ENCODE assay signal across 8 mouse cellular contexts in genomic region chr9:16498876-16499275, GRCm38 (mm10). TPM values are rescaled to one million over a fixed set of nuclear protein-coding genes. Genes with fewer than 3 reads are reported as not detected.
A peak's percentile ranks its signal among the peaks of the same experiment; 100 is the strongest.
DNase-seq lines count a peak whose midpoint lies in the region; ATAC-seq and TF ChIP-seq lines count a peak whose summit lies in the region.
"Had no signal": no experiment of that assay in that cellular context is flagged by ENCODE, and none has a peak within 500 bp of the region (broad histone marks: within the 10 kb centered on the region; RNA-seq: fewer than 3 reads in every experiment).

No protein-coding gene starts in this region.

- H3K4me1 ChIP-seq in embryonic facial prominence, embryonic 14.5 days (ENCODE audit: control insufficient read depth, insufficient read depth, low read length): peaks cover 7% of the 10 kb centered on the region; the same call in 1 of the 2 replicates
- H3K4me1 ChIP-seq in limb, embryonic 10.5 days: peaks cover 35% of the 10 kb centered on the region
- H3K4me1 ChIP-seq in neural tube, embryonic 15.5 days: peaks cover 20% of the 10 kb centered on the region

- H3K4me3 ChIP-seq in layer of hippocampus, adult 2 months: peak overlapping the region; percentile 72
- peak overlapping the region; percentile 63; the same call in 1 of the 2 replicates for H3K4me3 ChIP-seq in embryonic facial prominence, embryonic 14.5 days (ENCODE audit: low read depth, low read length)
- H3K4me3 ChIP-seq in limb, embryonic 10.5 days: no peak overlapping the region
- H3K4me3 ChIP-seq in neural tube, embryonic 15.5 days (replicated peaks): peak overlapping the region; percentile 82

- no peak overlapping the region for H3K9ac ChIP-seq in embryonic facial prominence, embryonic 14.5 days (ENCODE audit: low read depth, low read length)
- no peak overlapping the region for H3K9ac ChIP-seq in neural tube, embryonic 15.5 days (replicated peaks)

- WGBS in embryonic facial prominence, embryonic 14.5 days: 11% methylated on average over 4 of the region's 4 CpGs
- 21% methylated on average over 4 of the region's 4 CpGs for WGBS in limb, embryonic 10.5 days
- WGBS in neural tube, embryonic 15.5 days: 3% methylated on average over 4 of the region's 4 CpGs

- peak overlapping the region; percentile 92 for H3K4me2 ChIP-seq in embryonic facial prominence, embryonic 14.5 days (ENCODE audit: low read depth, low read length)
- peak overlapping the region; percentile 68 for H3K4me2 ChIP-seq in neural tube, embryonic 15.5 days

- no peak for TF ChIP-seq CTCF in layer of hippocampus, adult 2 months (conservative IDR thresholded peaks at IDR 0.05)

- H3K9me3 ChIP-seq in embryonic facial prominence, embryonic 14.5 days (ENCODE audit: control insufficient read depth, low read length): no peaks in the 10 kb centered on the region
- H3K9me3 ChIP-seq in limb, embryonic 10.5 days (replicated peaks): no peaks in the 10 kb centered on the region
- no peaks in the 10 kb centered on the region for H3K9me3 ChIP-seq in neural tube, embryonic 15.5 days (replicated peaks)

- DNase-seq in layer of hippocampus, adult 2 months (ENCODE audit: low spot score in 2 of 2): no peak
- no peak for DNase-seq in layer of hippocampus, adult 9-10 months (ENCODE audit: low spot score)
- DNase-seq in embryonic facial prominence, embryonic 14.5 days (ENCODE audit: low spot score): peak; percentile 56
- DNase-seq in limb, embryonic 10.5 days (ENCODE audit: low spot score): peak; percentile 34
- no peak for DNase-seq in gastrocnemius, postnatal 4 days (ENCODE audit: low spot score in 2 of 2)
- DNase-seq in spleen, postnatal 10 days (ENCODE audit: low spot score in 2 of 2): no peak

- no peak overlapping the region for H3K27ac ChIP-seq in layer of hippocampus, adult 2 months
- H3K27ac ChIP-seq in embryonic facial prominence, embryonic 14.5 days (replicated peaks; ENCODE audit: low read depth, low read length): no peak overlapping the region
- H3K27ac ChIP-seq in limb, embryonic 10.5 days: peak overlapping the region; percentile 14; the same call in 1 of the 2 replicates
- H3K27ac ChIP-seq in neural tube, embryonic 15.5 days (replicated peaks): peak overlapping the region; percentile 35

- no peaks in the 10 kb centered on the region for H3K36me3 ChIP-seq in embryonic facial prominence, embryonic 14.5 days (ENCODE audit: control insufficient read depth, insufficient read depth, low read length)
- H3K36me3 ChIP-seq in limb, embryonic 10.5 days: no peaks in the 10 kb centered on the region
- no peaks in the 10 kb centered on the region for H3K36me3 ChIP-seq in neural tube, embryonic 15.5 days
- H3K36me3 ChIP-seq: G1E had no signal

- H3K27me3 ChIP-seq in embryonic facial prominence, embryonic 14.5 days (replicated peaks; ENCODE audit: control insufficient read depth, insufficient read depth, low read length): peaks cover 12% of the 10 kb centered on the region
- H3K27me3 ChIP-seq in limb, embryonic 10.5 days (ENCODE audit: low read depth, poor library complexity, severe bottlenecking): peaks cover 15% of the 10 kb centered on the region
- no peaks in the 10 kb centered on the region for H3K27me3 ChIP-seq in neural tube, embryonic 15.5 days (replicated peaks)

- ATAC-seq in embryonic facial prominence, embryonic 14.5 days (ENCODE audit: low read depth): no peak
- no peak for ATAC-seq in neural tube, embryonic 15.5 days (ENCODE audit: low FRiP score)

RNA-seq across cellular contexts. Expression of gene Fat3, which starts 2.2 kb away (rescaled TPM):
- total RNA-seq in layer of hippocampus, adult 2 months (2021): 10 to 100 TPM; 37.1 to 37.5 TPM
- 5.4 and 5.6 TPM in 2 replicates for polyA plus RNA-seq in embryonic facial prominence, embryonic 14.5 days (2014; fragmentation: Nextera tagmentation; extraction: Ambion mirVana)
- 1.6 and 2.3 TPM in 2 replicates for polyA plus RNA-seq in limb, embryonic 10.5 days (2016; fragmentation: Nextera tagmentation; extraction: Ambion mirVana)
- 7.8 and 10.2 TPM in 2 replicates for polyA plus RNA-seq in neural tube, embryonic 15.5 days (2015; fragmentation: Nextera tagmentation; extraction: Ambion mirVana)
- 1 to 10 TPM; 4.1 to 5.6 TPM for total RNA-seq in gastrocnemius, postnatal 4 days (2021)
- polyA plus RNA-seq: G1E had no signal

Comparison
In these comparisons a context has a peak if more than half of its experiments do, and no peak if none do; other contexts are left out.
1. DNase-seq: peak in embryonic facial prominence, embryonic 14.5 days (single experiment) and limb, embryonic 10.5 days (single experiment); none in layer of hippocampus, adult 2 months (0 of 2), layer of hippocampus, adult 9-10 months (single experiment), gastrocnemius, postnatal 4 days (0 of 2) and spleen, postnatal 10 days (0 of 2).
2. H3K27ac ChIP-seq: peak in limb, embryonic 10.5 days (single experiment) and neural tube, embryonic 15.5 days (single experiment); none in layer of hippocampus, adult 2 months (single experiment) and embryonic facial prominence, embryonic 14.5 days (single experiment).